Mouse (Mus musculus) gastrocnemius, adult 18-20 months (tissue): ENCODE results near the gene Zfp984. TPM values are rescaled to one million over a fixed set of nuclear protein-coding genes. Genes with fewer than 3 reads are reported as not detected.
A peak's percentile ranks its signal among the peaks of the same experiment; 100 is the strongest.
"Not testable (repeated sequence)": the region's sequence is repeated elsewhere in the genome, so short reads cannot be mapped to it uniquely, and the experiment has no call there.

Experiments
- DNase-seq: peaks from one replicate; pipeline ENCODE4 v3.0.0; 2021; ENCODE audit warnings: low spot score
- long read RNA-seq, 2 experiments: library from polyadenylated mRNA; stranded (forward); transcript quantifications; one replicate each; pipeline ENCODE4 v2.0.0; 2021
- total RNA-seq, 2 experiments: library from RNA; stranded (reverse); gene quantifications; 2 replicates each; pipeline ENCODE4 v1.2.3; 2021

Gene Zfp984
- total RNA-seq = 1 to 10 TPM; 1.2 to 1.3 TPM
- long read RNA-seq, experiment 1, partial matches to known transcripts = 0 of 1 reads
- long read RNA-seq, experiment 1, other reads (novel, unspliced or antisense) = 1 of 1 reads
- long read RNA-seq, experiment 2 = 0 reads

DNA sequence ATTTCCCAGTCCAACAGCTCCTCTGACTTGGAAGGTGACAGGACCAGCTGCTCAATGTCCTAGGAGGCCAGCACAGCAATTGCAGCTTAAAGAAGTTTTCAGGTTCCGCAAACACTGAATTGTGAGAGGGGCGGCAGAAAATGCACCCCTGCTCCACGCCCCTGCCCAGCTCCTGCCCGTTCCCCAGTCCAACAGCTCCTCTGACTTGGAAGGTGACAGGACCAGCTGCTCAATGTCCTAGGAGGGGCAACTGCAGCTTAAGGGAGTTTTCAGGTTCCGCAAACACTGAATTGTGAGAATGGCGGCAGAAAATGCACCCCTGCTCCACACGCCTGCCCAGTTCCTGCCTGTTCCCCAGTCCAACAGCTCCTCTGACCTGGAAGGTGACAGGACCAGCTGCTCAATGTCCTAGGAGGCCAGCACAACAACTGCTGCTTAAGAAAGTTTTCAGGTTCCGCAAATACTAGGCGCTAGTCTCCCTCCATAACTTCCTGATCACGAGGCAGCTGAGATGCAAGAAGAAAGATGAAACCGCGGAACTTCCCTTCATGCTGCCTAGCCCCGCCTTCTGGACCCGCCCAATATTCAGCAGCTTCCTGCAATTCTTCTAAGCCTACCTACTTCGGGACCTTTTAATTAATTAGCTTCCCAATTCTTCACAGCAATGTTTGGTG lies at the start of gene Zfp984:
Gene Zfp984 (minus strand): TSS at position 497 of the 674 bp plus-strand sequence.
- peak; percentile 16 for DNase-seq

DNA sequence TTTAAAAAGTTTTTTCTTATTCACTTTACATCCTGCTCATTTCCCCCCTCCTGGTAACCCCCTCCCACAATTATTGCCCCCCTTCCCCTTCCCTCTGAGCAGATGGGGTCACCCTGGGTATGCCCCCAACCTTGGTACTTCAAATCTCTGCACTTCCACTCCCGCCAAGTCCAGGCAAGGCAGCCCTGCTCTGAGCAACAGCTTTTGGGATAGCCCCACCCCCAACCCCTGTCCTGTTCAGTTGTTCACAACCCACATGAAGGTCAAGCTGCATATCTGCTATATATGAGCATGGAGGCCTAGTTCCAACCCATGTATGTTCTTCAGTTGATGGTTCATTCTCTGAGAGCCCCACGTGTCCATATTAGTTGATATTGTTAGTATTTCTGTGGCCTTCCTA lies 41.2 kb upstream of the Zfp984 start:
- DNase-seq = no peak

DNA sequence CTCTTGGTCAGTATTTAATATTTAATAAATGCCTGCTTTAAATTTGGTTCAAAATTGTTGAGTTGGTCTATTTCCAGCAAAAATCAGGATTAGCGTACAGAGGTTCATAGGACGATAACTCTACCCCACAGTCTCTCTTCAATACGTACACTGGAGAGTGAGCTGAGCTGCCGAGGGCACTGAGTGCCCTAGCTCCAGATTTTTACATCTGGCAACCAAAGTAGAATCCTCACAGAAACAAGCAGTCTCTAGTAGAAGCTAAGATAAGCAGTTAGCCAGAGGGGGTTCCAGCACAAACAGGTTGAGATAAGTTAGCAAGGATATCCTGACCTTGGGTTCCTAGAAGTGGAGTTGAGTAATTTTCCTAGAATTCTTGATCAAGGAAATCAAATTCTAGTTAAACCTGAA lies 39.0 kb upstream of the Zfp984 start:
- no peak for DNase-seq

DNA sequence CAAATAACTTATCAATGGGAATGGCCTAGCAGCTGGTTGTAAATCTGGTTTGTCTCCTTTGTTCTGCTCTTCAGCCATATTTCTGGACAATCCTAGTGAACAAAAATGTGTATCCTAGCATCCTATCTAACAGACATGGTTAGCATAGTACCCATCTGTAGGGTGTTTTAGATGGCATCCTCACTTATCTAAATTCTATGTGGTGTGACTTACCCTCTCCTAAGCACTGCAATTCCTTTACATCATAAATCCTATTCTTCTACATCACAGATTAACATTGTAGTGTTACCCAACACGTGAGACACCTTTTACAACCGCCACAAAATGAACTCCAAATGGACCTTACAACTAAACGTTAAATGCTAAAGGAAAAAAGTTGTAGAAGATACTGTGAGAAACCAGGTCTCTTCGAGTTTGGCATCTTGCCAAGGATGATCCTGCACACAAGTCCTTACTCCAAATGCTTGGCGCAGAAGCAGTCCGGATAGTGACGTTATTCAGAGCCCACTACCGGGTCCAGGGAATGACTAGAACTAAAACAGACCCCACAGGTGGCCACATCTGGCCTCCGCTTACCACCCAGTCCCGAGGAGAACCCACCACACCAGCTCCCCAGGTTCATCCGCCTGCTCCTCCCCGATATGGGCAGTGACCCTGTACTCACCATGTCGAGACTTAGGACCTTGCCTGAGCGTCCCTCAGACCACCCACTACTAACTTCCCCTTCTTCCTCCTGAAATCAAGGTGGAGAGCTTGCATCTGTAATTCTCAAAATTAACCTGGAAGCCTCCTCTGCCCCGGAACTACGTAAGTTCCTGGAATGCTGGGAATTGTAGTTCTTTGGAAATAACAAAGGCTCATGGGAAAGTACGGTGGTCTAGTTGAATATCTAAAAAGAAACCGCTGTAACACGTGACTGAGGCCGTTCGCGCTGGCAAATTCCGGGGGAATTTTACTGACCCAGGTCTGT lies 38.3 kb upstream of the Zfp984 start, which contains the start of gene Zfp933:
Gene Zfp933 (minus strand): TSS at position 753 of the 970 bp plus-strand sequence.
- DNase-seq = peak; percentile 86

DNA sequence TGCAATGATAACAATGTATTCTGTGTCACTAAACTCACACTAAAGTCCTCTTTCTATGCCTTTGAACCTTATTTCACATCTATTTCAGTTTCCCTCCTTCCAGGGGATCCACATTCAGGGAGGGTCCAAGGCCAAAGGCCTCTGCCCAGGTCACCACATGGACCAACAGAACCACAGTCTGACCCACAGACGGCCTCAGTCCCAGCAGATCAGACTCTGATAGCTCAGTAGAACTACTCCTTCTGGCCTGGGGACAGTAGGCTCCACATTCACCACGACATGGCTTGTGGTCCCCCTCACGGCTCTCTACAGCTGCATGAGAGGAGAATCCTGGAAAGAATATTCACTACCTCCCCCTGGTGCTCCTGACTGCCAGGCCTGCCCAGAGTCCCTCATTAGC lies 33.3 kb upstream of the Zfp984 start:
- DNase-seq = no peak

DNA sequence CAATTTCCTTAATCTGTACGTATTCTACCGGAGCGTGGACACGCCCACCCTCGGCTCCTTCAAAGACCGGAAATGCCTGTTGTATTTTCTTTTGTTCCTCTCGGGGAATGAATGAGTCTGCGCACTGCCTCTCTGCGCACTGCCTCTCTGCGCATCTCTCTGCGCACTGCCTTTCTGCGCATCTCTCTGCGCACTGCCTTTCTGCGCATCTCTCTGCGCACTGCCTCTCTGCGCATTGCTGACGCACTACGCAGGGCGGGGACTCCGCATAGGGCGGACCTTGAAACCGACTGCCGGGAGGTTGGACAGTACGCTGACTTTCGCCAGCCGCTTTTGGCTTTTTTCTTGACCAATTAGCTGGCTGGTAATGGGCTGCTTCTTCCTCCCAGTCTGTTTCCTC lies 29.7 kb upstream of the Zfp984 start:
- DNase-seq = peak; percentile 40

DNA sequence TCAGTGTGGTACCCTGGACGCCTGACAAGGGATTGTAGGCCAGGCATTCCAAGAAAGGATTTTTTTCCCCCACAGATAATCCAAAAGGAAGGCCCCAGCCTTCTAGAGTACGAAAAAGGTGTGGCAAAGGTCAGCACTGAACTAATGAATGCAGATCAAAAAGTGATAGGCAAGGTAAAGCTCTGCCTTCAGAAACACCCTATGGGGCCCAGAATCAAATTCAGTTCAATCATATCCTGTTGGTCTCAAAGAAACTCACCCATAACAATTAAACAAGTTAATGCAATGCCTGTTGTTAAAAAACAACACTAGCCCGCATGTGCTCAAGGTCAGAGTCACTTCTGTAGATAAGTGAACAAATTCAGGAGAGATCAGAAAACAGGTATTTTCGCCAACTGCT lies 14.8 kb upstream of the Zfp984 start:
- DNase-seq = no peak

DNA sequence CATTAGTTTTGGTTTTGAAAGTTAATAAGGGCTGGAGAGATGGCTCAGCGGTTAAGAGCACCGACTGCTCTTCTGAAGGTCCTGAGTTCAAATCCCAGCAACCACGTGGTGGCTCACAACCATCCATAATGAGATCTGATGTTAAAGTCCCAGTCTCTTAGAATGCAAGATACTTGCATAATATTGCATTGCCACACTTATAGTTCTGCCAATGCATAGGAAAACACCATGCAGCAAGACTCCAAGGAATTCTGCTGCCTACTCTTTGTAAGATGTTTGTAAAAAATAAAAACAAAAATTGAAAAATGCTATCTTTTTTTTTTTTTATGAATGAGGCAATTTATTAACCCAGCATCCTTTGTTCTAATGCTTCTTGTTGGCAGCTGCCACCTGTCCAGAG lies 11.8 kb upstream of the Zfp984 start:
- not testable (repeated sequence) for DNase-seq

DNA sequence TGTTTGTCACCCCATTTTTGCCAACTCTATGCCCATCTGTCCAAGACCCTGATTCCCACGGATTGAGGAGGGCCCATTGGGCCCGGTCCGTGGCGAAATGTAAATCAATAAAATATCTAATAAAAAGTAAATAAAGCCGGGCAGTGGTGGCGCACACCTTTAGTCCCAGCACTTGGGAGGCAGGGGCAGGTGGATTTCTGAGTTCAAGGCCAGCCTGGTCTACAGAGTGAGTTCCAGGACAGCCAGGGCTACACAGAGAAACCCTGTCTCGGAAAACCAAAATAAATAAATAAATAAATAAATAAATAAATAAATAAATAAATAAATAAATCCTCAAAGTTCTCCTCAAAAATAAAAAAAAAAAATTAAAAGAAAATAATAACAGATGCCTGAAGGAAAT lies 10.1 kb upstream of the Zfp984 start:
- not testable (repeated sequence) for DNase-seq

DNA sequence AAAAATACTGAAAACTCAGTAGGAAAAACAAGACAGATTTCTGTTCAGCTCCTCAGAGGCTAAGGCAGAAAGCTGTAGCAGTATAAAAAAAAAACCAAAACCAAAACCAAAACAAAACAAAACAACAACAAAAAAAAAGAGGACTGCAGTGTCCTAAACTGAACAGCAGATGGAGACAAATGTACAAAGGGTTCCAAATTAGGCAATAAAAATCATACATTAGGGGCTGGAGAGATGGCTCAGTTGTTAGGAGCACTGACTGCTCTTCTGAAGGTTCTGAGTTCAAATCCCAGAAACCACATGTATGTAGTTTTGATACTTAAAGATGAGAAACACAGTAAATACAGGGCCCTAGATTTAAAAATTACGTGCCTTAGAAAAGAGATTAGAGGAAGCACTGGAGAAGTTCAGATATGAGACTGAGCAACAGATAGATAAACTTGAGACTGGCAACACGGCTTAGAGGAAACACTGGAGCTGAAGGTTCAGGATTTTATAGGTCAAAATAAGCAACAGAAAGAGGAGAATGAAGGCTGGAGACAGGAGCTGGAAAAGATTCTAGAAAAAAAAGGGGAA lies 5.1 kb upstream of the Zfp984 start:
- DNase-seq = no peak

DNA sequence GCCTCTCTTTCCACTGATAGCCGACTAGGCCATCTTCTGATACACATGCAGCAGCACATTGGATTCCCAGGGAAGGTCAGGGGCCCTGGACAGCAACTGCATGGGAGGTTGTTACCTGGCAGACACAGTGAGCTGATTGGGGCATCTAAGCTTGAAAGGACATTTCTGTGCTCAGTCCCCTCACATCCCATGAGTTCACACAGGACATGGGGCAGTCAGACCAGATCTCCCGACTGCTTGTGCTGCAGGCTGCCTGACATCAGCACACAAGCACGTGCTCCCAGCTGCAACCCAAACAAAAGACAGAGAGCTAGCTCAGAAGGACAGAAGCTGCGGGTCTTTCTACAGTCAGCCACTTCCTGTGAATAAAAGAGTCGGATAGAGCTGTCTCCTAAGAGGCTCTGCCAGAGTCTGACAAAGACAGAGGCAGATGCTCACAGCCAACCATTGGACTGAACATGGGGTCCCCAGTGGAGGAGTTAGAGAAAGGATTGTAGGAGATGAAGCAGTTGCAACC lies 3.7 kb upstream of the Zfp984 start:
- no peak for DNase-seq

DNA sequence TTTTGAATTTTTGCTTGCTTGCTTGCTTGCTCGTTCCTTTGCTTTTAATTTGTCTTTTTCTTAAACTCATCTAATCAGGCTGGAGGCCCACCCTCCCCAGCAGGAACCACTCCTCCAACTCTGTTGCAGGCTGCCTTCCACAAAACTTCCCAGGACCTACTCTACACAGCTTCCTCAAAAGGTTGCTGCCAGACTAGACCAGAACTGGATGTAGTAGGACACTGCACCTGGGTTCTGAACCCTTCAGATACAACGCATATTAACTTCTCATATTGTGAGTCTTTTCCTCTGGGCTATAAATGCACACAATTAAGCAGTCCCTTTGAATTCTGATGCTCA lies 347 bp upstream of the Zfp984 start:
- DNase-seq = not testable (repeated sequence)

DNA sequence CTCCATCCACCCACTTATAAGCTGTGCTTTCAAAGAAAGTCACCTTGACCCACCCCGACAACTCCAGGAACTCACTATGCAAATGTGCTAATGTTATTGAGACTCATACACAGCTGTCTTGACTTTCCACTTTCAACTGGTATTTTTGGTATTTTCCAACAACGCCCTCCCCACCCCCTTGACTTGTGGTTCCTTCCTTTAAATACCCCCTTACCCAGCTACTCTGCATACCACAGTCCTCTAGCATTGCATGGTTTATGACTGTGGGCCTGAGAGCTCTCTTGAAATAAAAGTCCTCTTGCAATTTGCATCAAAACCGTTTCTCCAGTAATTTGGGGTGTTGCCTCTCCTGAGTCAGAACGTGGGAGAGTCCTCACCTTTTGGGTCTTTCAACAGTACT lies 1.1 kb downstream of the Zfp984 start:
- DNase-seq = not testable (repeated sequence)

DNA sequence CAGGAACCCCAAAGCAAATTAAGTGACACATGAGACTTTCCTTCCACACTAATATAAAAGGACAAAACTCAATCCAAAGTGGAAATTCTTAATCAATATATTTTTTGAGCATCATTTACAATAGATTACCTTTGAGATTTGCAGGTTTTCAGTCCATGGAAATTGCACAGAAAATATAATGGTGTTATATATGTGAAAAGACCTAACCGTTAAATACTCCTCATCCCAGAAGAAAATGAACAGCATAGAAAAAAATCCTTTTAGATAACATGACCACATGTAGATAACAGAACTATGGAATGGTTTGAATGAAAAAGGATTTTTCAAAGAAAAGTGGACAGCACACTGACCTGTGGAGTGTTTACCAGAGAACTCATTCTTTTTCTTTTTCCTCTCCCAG lies 14.3 kb downstream of the Zfp984 start:
- DNase-seq = not testable (repeated sequence)

DNA sequence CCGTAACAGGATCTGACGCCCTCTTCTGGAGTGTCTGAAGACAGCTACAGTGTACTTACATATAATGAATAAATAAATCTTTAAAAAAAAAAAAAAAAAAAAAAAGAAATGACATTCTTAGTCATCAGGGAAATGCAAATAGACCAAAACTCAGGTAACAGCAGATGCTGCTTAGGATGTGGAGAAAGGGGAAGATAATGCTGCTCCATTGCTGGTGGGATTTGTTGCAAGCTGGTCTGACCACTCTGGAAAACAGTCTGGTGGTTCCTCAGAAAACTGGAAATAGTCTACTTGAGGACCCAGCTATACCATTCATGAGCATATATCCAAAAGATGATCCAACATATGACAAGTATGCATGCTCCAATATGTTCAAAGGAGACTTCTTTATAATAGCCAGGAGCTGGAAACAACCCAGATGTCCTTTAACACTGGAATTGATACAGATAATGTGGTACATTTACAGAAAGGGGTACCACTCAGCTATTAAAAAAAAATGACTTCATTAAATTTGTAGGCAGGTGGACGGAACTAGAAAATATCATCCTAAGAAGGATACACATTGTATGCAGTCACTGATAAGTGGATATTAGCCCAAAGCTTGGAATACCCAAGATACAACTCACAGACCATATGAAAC lies 15.4 kb downstream of the Zfp984 start:
- DNase-seq = not testable (repeated sequence)

DNA sequence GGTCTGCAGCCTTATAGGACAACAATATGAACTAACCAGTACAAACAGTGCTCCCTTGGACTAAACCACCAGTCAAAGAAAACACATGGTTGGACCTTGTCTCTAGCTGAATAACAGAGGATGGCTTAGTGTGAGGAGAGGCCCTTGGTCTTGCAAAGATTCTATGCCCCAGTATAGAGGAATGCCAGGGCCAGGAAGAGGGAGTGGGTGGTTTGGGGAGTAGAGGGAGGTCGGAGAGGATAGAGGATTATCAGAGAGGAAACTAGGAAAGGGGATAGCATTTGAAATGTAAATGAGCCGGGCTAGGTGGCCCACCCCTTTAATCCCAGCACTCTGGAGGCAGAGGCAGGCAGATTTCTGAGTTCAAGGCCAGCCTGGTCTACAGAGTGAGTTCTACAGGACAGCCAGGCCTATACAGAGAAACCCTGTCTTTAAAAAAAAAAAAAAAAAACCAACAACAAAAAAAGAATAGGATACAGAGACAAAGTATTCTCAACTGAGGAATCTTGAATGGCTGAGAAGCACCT lies 16.1 kb downstream of the Zfp984 start:
- DNase-seq = not testable (repeated sequence)

DNA sequence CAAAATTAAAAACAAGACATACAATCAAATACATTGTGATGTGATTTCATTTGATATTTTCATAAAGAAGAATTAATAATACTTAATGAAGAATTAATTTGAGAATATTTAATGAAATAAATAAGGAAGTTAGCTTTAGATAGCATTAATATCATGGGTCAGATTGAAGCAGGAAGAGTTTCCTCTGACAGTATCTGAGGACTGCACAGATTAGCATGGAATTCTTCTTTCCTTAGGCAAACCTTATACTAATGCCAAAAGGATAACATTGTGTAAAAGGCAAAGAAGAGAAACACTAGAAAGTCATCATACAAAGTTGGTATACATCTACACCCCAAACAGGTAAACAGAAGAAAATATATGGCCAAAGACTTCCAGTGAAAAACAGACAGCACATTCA lies 17.9 kb downstream of the Zfp984 start:
- not testable (repeated sequence) for DNase-seq

DNA sequence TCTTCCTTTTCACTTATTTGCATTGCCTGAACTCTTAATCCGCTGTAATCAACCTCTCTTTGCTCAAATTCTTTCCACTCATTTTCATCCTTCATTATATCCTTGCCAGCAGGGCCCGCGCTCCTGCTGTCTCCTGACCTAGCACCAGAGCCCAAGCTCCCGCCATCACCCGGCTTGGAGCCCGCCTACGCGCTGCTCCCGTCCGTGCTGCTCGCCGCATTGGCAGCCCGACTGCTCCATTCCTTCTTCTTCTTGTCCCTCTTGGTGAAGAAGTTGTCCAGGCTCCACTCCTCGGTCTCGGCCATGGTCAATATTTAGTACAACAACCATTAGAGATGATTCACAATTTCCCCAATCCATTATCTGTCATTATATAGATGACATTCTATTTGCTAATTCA lies 63.3 kb downstream of the Zfp984 start:
- DNase-seq = not testable (repeated sequence)

DNA sequence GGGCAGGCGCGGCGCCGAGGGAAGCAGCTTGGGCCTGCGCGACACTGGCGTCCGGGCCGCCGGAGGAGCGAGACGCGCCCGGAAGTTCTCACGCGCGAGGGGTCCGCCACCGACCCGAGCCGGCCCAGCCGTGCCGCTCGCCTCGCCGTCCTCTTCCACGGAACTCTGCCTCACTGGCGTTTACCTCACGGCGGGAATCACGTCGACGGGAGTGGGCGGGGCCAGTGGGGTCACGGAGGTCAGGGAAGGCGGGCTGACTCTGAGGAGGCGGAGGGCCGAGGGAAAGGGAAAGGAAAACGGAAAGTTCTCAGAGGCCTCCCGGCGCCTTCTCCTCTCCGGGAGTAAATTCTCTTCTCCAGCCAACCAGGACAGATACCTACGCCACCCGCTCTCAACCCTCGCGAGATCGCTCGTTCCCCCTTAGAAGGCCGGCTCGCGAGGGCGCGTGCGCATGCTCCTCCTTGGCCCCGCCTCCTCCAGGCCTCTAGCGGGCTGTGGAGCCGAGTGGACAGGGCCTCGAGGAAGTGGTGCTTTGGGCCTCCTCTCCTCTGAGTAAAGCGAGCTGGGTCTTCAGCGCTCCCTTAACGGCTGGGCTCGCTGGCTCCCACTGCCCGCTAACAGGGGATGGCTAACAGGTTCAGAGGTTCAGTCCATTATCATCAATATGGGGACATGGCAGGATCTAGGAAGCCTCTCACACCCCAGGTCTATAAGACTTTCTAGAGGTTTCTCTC lies 70.8 kb downstream of the Zfp984 start:
- DNase-seq = not testable (repeated sequence)
